Mouse (Mus musculus) limb, embryonic 14.5 days (tissue): ENCODE data around the gene Ss18l1. TPM values are rescaled to one million over a fixed set of nuclear protein-coding genes. Genes with fewer than 3 reads are reported as not detected.
A peak's percentile ranks its signal among the peaks of the same experiment; 100 is the strongest.

Experiments used
- ATAC-seq: fragments of 200-750 bp; cut with Nextera tagmentation; 2 replicates; pipeline ENCODE4 v1.8.0; 2017; ENCODE audit warnings: low read depth, moderate number of reproducible peaks, moderate TSS enrichment; ENCODE audit not compliant: low FRiP score
- DNase-seq: peaks from one replicate; pipeline ENCODE4 v3.0.0-alpha.2; 2015; ENCODE audit warnings: low spot score
- H3K27ac ChIP-seq: fragments of 300-500 bp; sonication (generic); replicated peaks from 2 replicates; pipeline ENCODE4 v1.5.1; 2014; ENCODE audit warnings: low read depth, mild to moderate bottlenecking, low read length, moderate library complexity, mixed read lengths
- H3K27me3 ChIP-seq: fragments of 300-500 bp; sonication (generic); 2 replicates; pipeline ENCODE4 v1.6.1; 2014; ENCODE audit warnings: low read length, mixed read lengths; ENCODE audit not compliant: control insufficient read depth, insufficient read depth
- H3K36me3 ChIP-seq: fragments of 300-500 bp; sonication (generic); 2 replicates; pipeline ENCODE4 v1.6.1; 2014; ENCODE audit warnings: mild to moderate bottlenecking, low read length, moderate library complexity, mixed read lengths; ENCODE audit not compliant: control insufficient read depth, insufficient read depth
- H3K4me1 ChIP-seq: fragments of 300-500 bp; sonication (generic); 2 replicates; pipeline ENCODE4 v1.6.1; 2014; ENCODE audit warnings: antibody characterized with exemption, low read length, mixed read lengths; ENCODE audit not compliant: control insufficient read depth, insufficient read depth
- H3K4me2 ChIP-seq: fragments of 300-500 bp; sonication (generic); replicated peaks from 2 replicates; pipeline ENCODE4 v1.6.1; 2014; ENCODE audit warnings: low read depth, mild to moderate bottlenecking, low read length, moderate library complexity; ENCODE audit not compliant: severe bottlenecking
- H3K4me3 ChIP-seq: fragments of 300-500 bp; sonication (generic); replicated peaks from 2 replicates; pipeline ENCODE4 v1.5.1; 2014; ENCODE audit warnings: low read length
- H3K9ac ChIP-seq: fragments of 300-500 bp; sonication (generic); 2 replicates; pipeline ENCODE4 v1.6.1; 2014; ENCODE audit warnings: mild to moderate bottlenecking, low read depth, low read length, moderate library complexity; ENCODE audit not compliant: severe bottlenecking
- H3K9me3 ChIP-seq: fragments of 300-500 bp; sonication (generic); 2 replicates; pipeline ENCODE4 v1.6.1; 2016; ENCODE audit warnings: low read length; ENCODE audit not compliant: control insufficient read depth
- POLR2A ChIP-seq: fragments of 200-500 bp; IDR thresholded peaks from 2 replicates; pipeline ENCODE4 v1.8.0; 2012; ENCODE audit warnings: inconsistent platforms, mild to moderate bottlenecking, moderate library complexity, borderline replicate concordance; ENCODE audit not compliant: insufficient read depth, insufficient read length; ENCODE audit errors: extremely low read depth
- WGBS: fragments of 180-500 bp; shearing (Covaris S2); extraction: QIAGEN DNeasy Blood & Tissue Kit; methylation state at CpG from one replicate; pipeline ENCODE4 v1.1.7; 2014; 5-methylcytosine and 5-hydroxymethylcytosine counted together
- polyA plus RNA-seq, 2 experiments: library from polyadenylated mRNA; depleted of rRNA in 1 of 2; stranded (reverse) in 1 of 2; unstranded in 1 of 2; fragments of >200 nt; fragmentation: Nextera tagmentation in 1 of 2; extraction: Ambion mirVana in 1 of 2; gene quantifications; 2 replicates each; pipeline versions ENCODE4 v1.2.1 to v1.2.3; 2012 to 2014

Gene Ss18l1
- polyA plus RNA-seq, 2 experiments = 3.5 to 9.1 TPM

DNA sequence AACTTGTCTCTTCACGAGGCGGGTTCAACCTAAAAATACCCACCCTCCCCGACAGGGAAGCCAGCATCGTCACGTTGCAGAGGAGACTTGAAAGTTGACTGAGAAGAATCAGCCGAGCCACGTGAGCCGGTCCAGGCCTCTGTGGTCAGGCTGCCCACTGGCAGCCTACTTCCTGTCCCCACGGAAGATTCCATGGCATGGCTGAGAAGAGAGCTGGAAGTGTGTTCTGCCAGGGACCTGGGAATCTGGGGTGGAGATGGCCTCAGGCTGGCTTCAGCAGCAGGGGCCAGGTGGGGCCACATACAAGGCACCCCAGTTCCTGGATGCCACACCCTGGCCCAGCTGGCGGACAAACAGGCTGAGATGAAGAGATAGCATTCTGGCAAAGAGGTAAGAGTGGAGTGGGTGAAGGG lies 73.8 kb downstream of the Ss18l1 start:
- H3K27ac ChIP-seq = no peak overlapping the region
- no peak overlapping the region for H3K4me3 ChIP-seq
- 66% methylated on average over 10 of the region's 10 CpGs for WGBS
- no peak overlapping the region for H3K4me2 ChIP-seq
- peaks cover 11% of the 10 kb centered on the region for H3K4me1 ChIP-seq
- DNase-seq (no peak), ATAC-seq (no peak)
- no peak for TF ChIP-seq POLR2A
- H3K36me3 ChIP-seq = no peaks in the 10 kb centered on the region
- H3K27me3 ChIP-seq = no peaks in the 10 kb centered on the region
- no peaks in the 10 kb centered on the region for H3K9me3 ChIP-seq
- no peak overlapping the region for H3K9ac ChIP-seq

DNA sequence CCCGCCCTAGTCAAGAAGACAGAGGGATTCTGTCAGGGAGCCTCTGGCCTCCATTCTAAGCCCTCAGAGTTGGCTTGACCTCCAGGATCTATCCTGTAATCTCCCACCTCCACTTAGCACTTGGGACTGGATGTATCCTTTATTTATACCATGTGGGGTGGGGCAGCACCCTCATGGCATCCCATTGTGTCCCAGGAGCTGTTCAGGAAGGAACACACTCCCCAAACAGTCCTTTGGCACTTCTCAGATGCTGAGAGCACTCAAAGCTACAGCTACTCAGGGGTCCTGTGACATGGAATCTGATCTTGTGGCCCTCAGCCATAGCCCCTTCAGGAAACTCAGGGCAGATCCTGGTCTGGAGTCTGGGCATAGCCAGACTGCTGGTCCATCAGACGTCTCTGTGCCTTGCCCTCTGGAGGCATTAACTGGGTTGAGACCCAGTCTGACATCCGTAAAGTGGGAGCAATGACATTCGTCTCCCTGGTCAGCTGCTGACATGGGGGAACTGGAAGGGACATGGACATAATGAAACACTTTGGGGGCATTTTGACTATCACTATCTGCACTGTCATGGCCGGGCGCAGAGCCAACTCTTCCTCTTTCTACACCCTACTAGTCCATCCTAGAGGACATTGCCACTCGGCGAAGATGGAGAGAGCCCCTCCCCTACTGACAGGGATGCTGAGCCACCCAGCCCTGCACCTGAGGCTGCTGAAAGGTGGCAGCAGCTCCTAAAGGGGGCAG lies 74.6 kb downstream of the Ss18l1 start:
- H3K4me3 ChIP-seq = no peak overlapping the region
- no peak for DNase-seq
- H3K27me3 ChIP-seq = no peaks in the 10 kb centered on the region
- H3K9ac ChIP-seq = no peak overlapping the region
- no peak for ATAC-seq
- WGBS = 65% methylated on average over 8 of the region's 8 CpGs
- H3K36me3 ChIP-seq = no peaks in the 10 kb centered on the region
- no peak overlapping the region for H3K27ac ChIP-seq
- H3K4me2 ChIP-seq = no peak overlapping the region
- no peaks in the 10 kb centered on the region for H3K9me3 ChIP-seq
- H3K4me1 ChIP-seq = peaks cover 11% of the 10 kb centered on the region
- TF ChIP-seq POLR2A = no peak

DNA sequence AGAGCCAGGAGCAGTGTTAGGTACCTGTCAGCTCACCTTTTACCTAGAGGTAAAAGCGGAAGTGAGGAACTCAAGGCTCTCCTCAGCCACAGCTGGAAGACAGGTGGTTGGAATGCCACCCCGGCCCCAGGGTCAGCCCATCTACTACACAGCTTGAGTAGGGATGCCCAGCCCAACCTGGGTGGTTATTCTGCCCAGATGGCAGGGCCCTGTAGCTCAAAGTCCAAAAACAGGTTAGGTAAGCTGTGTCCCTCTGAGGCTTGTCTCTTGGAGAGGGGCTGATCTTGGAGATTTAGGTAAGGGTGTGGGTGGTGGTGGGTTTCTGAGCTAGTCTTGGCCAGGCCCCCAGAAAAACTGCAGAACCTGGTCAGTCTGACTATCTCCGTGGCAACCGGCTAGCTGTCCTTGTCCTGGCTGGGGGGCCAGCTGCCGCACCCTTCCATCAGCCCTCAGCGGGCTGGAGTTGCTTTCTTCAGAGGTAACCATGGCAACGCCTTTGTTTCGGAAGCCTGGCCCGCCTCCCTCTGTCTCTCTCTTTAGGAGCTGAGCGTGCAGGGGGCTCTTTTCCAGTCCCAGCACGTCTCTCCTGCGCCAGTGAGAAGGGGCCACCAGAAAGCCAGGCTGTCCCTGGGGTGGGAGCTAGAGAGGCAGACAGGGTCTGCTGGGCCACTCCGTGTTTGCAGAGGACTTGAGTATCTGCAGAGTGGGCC lies 75.3 kb downstream of the Ss18l1 start:
- WGBS = 12% methylated on average over 13 of the region's 13 CpGs
- H3K9ac ChIP-seq = no peak overlapping the region

DNA sequence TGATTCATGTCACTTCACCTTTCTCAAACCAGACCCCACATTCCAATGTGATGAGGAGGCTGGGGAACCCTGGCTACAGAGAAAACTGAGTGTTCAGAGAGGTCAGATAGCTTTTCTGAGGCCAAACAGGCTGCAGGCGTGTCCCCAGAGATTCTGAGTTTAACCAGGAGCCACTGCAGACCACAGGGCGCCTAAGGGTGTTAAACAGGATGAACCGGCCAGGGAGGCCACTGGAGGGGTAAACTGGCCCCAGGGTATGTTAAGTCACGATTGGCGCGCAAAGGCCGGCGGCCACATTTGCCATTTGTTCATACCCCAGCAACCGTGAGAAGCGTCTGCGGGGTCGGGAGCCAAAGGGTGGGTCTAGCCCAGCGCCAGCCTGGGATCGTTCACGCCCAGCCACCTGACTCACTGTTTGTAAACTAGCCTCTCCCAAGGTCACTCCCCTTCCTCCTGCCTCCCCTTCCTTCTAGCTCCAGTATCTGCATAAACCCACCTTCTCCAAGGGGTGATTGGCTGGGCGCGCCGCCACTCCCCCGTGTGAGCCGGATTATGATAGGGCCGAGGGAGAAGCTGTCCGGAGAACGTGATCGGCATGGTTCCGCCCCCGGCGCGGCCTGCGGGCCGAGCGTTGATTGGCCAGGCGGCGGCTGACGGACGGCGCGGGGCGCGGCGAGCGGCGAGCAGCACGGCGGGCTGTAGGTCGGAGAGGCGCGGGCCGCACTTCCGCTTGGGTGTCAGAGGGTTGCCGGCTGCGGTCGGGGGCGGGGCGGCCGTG lies 76.5 kb downstream of the Ss18l1 start, which contains the start of gene Osbpl2:
Gene Osbpl2, plus strand, starts transcription at position 646 of the 778 bp plus-strand sequence.
- under 1% methylated on average over 45 of the region's 55 CpGs for WGBS
- DNase-seq = peak; percentile 97
- Histone ChIP-seq H3K9ac (peak within 1 kb of the TSS; percentile 82), H3K4me3 (peak within 1 kb of the TSS; percentile 88), H3K4me2 (peak within 1 kb of the TSS; percentile 84), H3K4me1 (peaks cover 11% of the 10 kb centered on the region), H3K27me3 (no peaks in the 10 kb centered on the region), H3K36me3 (no peaks in the 10 kb centered on the region), H3K27ac (no peak within 1 kb of the TSS; the same call in 1 of the 2 replicates), H3K9me3 (no peaks in the 10 kb centered on the region)
- no peak for TF ChIP-seq POLR2A
- ATAC-seq = peak; percentile 98

More for the DNA sequence above, 75.3 kb downstream of the Ss18l1 start:
- H3K4me1 ChIP-seq = peaks cover 11% of the 10 kb centered on the region
- ATAC-seq = no peak
- no peaks in the 10 kb centered on the region for H3K27me3 ChIP-seq
- H3K27ac ChIP-seq = no peak overlapping the region
- no peak overlapping the region for H3K4me3 ChIP-seq
- H3K4me2 ChIP-seq = no peak overlapping the region
- H3K9me3 ChIP-seq = no peaks in the 10 kb centered on the region
- H3K36me3 ChIP-seq = no peaks in the 10 kb centered on the region
- DNase-seq = peak; percentile 26
- no peak for TF ChIP-seq POLR2A

Other genes starting within 250 kb of the Ss18l1 start
- 15.2 and 17.6 TPM in 2 replicates for gene Taf4, start 65.9 kb upstream of the Ss18l1 start, polyA plus RNA-seq (2012; rRNA removed)
- 3.9 and 4.4 TPM in 2 replicates for gene Taf4, start 65.9 kb upstream of the Ss18l1 start, polyA plus RNA-seq (2014; fragmentation: Nextera tagmentation; extraction: Ambion mirVana)
- 69.1 and 75.6 TPM in 2 replicates for gene Lsm14b, start 17.5 kb upstream of the Ss18l1 start, polyA plus RNA-seq (2012; rRNA removed)
- gene Lsm14b, start 17.5 kb upstream of the Ss18l1 start, polyA plus RNA-seq (2014; fragmentation: Nextera tagmentation; extraction: Ambion mirVana) = 7.7 and 7.8 TPM in 2 replicates
- 259 and 298 TPM in 2 replicates for gene Psma7, start 76 bp upstream of the Ss18l1 start, polyA plus RNA-seq (2012; rRNA removed)
- 501 and 620 TPM in 2 replicates for gene Psma7, start 76 bp upstream of the Ss18l1 start, polyA plus RNA-seq (2014; fragmentation: Nextera tagmentation; extraction: Ambion mirVana)
- 28.5 and 29.8 TPM in 2 replicates for gene Mtg2, start 28.1 kb downstream of the Ss18l1 start, polyA plus RNA-seq (2012; rRNA removed)
- 22.1 and 24.3 TPM in 2 replicates for gene Mtg2, start 28.1 kb downstream of the Ss18l1 start, polyA plus RNA-seq (2014; fragmentation: Nextera tagmentation; extraction: Ambion mirVana)
- gene Hrh3, start 62.0 kb downstream of the Ss18l1 start, polyA plus RNA-seq (2012; rRNA removed) = 0.04 and 0.10 TPM in 2 replicates
- 0.17 TPM in 1 of 2 replicates, not detected in the other for gene Hrh3, start 62.0 kb downstream of the Ss18l1 start, polyA plus RNA-seq (2014; fragmentation: Nextera tagmentation; extraction: Ambion mirVana)
- 23.2 and 28.6 TPM in 2 replicates for gene Osbpl2, start 76.8 kb downstream of the Ss18l1 start, polyA plus RNA-seq (2012; rRNA removed)
- gene Osbpl2, start 76.8 kb downstream of the Ss18l1 start, polyA plus RNA-seq (2014; fragmentation: Nextera tagmentation; extraction: Ambion mirVana) = 42.2 and 42.7 TPM in 2 replicates
- 115 and 147 TPM in 2 replicates for gene Adrm1, start 129.0 kb downstream of the Ss18l1 start, polyA plus RNA-seq (2012; rRNA removed)
- 135 and 147 TPM in 2 replicates for gene Adrm1, start 129.0 kb downstream of the Ss18l1 start, polyA plus RNA-seq (2014; fragmentation: Nextera tagmentation; extraction: Ambion mirVana)
- 47.3 and 56.7 TPM in 2 replicates for gene Lama5, start 183.3 kb downstream of the Ss18l1 start, polyA plus RNA-seq (2012; rRNA removed)
- gene Lama5, start 183.3 kb downstream of the Ss18l1 start, polyA plus RNA-seq (2014; fragmentation: Nextera tagmentation; extraction: Ambion mirVana) = 30.4 and 31.2 TPM in 2 replicates
- 3,975 and 4,219 TPM in 2 replicates for gene Rps21, start 214.9 kb downstream of the Ss18l1 start, polyA plus RNA-seq (2012; rRNA removed)
- gene Rps21, start 214.9 kb downstream of the Ss18l1 start, polyA plus RNA-seq (2014; fragmentation: Nextera tagmentation; extraction: Ambion mirVana) = 716 and 729 TPM in 2 replicates
- gene Cables2, start 231.0 kb downstream of the Ss18l1 start, polyA plus RNA-seq (2012; rRNA removed) = 37.7 and 45.8 TPM in 2 replicates
- gene Cables2, start 231.0 kb downstream of the Ss18l1 start, polyA plus RNA-seq (2014; fragmentation: Nextera tagmentation; extraction: Ambion mirVana) = 22.5 and 23.4 TPM in 2 replicates
- gene Rbbp8nl, start 247.4 kb downstream of the Ss18l1 start, polyA plus RNA-seq (2012; rRNA removed) = 2.0 and 2.3 TPM in 2 replicates
- gene Rbbp8nl, start 247.4 kb downstream of the Ss18l1 start, polyA plus RNA-seq (2014; fragmentation: Nextera tagmentation; extraction: Ambion mirVana) = 1.0 and 1.3 TPM in 2 replicates